Mouse (Mus musculus): ENCODE results near the gene Slc12a8.

Gene Slc12a8

GRCm38 (mm10) chr16:33582495-33582894 lies 65.4 kb downstream of the Slc12a8 start:
- no peak for DNase-seq (ENCODE audit: low spot score in 2 of 2)

DNA sequence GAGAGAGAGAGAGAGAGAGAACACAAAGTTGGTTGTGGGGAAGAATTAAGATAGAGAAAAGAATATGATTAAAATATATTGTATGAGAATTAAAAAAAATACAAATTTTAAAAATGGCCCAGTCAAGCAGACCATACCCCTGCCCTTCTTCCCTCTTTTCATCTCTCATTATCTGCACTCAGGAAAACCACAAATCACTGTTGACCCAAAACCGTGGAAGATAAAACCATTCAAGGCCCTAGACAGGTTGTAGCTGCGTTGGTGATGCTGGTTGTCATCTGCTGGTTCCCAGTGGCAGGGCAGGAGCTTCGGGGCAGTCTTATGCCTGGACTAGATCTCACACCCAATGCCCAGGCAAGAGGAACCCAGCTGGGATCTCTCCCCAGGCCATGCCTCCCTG lies 66.2 kb downstream of the Slc12a8 start:
- DNase-seq (ENCODE audit: low spot score in 2 of 2), result no peak

DNA sequence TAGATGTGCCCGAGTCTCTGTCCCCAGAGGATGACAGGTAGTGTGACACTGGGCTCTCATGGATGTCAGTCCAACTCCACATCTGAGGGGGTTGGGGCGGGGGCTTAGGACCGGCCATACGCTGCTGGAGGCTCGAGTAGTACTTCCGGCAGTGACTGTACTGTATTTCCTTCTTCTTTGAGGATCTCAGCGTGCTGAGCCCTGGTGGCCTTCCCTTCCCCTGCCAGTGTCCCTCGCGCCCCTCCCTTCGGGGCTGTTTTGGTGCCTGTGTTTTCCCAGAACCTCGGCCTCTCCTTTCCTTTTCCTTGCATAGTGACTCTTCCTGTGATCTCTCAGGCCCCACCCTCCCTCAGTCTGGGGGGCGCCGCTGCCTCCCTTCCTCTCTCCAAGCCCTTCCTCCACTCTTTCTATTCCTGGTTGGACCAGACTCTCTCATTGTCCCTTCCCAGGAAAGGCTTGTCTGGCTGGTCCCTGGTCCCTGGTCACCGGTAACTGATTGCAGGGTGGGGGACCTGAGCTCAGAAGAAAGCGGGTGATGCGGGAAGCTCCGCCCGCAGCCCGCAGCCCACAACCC lies 66.8 kb downstream of the Slc12a8 start:
- DNase-seq (ENCODE audit: low spot score in 2 of 2), result no peak

DNA sequence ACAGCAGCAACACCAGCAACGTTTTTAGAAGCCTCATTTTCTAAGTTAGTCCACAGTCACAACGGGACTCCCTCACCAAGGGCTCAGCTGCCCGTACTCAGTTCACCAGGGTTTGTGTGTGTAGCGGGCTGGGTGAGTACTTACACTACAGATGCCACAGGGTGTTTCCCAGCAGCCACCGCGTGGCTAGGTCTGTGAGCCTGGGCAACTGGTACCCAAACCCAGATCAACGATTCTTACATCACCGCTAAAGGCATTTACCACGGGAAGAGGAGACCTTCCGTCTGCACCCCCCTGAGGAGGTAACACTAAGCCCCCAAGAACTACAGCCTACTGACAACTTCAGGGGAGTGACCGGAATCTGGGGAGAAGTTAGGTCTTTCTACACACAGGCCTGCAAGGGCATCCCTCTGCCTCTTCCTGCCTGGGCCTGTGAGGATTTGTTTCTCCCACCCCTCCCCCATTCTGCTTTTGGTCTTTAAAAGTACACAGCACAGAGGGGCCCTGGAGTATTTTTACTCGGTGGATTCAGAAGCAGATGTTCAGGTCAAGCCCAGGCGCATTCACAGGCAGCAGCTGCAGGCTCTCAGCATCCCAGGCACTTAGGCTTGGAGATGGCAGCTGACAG lies 67.4 kb downstream of the Slc12a8 start:
- no peak for DNase-seq (ENCODE audit: low spot score in 2 of 2)

DNA sequence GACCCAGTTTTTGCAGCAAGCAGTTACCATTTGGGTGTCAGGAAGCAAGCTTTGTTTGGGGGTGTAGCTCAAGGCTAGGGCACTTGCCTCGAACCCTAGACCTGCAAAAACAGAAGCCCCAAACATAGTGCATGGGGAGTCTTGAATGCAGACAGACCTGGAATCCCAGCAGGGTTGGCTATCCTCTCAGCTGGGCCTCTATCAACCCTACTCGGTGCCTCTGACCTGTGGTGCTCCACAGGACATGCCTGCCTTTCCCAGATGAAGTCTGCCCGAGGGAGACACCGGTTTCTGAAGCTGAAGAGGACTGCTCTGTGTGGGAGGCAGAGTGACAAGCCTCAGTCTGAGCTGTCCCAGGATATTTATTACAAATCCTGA lies 67.9 kb downstream of the Slc12a8 start:
- DNase-seq (ENCODE audit: low spot score in 2 of 2), result no peak

DNA sequence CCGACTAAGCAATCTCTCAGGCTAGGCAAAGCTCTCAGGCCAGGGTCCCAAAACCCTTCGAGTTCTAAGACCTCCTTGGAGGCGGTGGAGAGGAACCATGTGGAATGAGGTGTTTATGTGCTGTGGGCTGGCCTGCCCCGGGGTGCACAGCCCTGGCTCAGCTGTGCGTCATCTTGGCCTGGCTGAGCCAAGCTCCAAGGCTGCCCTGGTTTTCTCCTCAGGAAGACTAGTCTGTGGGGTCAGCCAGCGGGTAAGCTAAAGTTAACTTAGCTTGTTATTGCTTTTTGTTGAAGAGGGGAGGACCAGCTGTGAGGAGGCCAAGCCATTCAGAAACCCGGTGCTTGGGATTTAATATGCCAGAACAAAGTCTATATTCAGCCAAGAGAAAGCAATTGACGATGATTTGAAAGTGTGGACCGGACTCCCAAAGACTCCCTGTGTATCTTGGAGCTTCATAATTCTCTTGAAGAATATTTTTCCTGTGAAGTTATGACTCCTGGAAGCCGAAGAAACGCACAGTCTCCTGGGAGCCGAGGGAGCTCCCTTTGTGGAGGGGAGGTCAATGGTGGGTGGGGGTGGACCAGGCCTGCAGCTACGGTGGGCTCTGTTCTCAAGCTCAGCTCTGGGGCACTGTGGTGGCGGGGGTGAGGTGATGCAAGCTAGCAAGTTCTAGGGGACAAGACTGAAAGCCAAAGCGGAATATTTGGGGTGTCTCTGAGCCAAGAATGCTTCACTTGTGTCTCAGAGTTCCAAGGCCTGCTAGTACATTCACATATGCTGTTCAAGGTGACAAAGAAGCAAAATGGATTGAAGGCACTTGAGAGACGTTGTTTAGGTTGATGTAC lies 70.4 kb downstream of the Slc12a8 start:
- DNase-seq (ENCODE audit: low spot score in 2 of 2), result peak in 1 of 2 experiments; percentile 70

- no peak for DNase-seq (ENCODE audit: low spot score in 2 of 2)
Observed at GRCm38 (mm10) chr16:33588845-33589244, 71.7 kb downstream of the Slc12a8 start.

GRCm38 (mm10) chr16:33590438-33590837 lies 73.3 kb downstream of the Slc12a8 start:
- no peak for DNase-seq (ENCODE audit: low spot score in 2 of 2)

DNA sequence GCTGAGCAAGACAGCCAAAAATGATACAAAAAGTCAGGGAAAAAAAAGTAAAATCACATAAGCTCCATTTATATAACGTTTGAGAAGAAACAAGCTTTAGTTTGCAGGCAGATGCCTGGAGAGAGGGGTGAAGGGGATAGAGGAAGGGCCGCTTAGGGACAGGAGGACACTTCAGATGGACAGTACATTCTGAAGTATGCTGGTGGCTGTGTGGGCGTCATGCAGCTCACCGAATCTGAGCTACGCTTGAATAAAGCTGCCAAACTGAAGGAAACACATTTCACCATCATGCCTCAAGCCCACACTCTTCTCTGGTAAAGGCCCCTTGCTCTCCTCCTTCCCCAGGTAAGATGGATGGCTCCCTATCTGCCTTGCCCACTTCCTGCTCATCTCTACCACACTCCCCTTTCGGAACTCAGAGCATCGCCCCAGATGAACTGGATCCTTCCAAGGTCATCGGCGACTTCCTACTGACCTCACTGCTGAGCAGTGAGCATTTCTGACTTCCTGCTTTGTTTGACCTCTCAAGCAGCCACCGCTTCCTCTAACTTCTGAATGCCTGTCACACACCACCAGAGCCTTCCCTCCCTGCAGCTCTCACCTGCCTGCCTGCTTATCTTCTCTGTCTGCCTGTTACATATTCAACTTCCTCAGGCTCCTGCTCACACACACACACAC lies 74.4 kb downstream of the Slc12a8 start:
- DNase-seq (ENCODE audit: low spot score in 2 of 2), result no peak

- DNase-seq (ENCODE audit: low spot score in 2 of 2), result no peak
Observed at GRCm38 (mm10) chr16:33592286-33592685, 75.2 kb downstream of the Slc12a8 start.

- no peak for DNase-seq (ENCODE audit: low spot score in 2 of 2)
Observed at GRCm38 (mm10) chr16:33593467-33593866, 76.3 kb downstream of the Slc12a8 start.

DNA sequence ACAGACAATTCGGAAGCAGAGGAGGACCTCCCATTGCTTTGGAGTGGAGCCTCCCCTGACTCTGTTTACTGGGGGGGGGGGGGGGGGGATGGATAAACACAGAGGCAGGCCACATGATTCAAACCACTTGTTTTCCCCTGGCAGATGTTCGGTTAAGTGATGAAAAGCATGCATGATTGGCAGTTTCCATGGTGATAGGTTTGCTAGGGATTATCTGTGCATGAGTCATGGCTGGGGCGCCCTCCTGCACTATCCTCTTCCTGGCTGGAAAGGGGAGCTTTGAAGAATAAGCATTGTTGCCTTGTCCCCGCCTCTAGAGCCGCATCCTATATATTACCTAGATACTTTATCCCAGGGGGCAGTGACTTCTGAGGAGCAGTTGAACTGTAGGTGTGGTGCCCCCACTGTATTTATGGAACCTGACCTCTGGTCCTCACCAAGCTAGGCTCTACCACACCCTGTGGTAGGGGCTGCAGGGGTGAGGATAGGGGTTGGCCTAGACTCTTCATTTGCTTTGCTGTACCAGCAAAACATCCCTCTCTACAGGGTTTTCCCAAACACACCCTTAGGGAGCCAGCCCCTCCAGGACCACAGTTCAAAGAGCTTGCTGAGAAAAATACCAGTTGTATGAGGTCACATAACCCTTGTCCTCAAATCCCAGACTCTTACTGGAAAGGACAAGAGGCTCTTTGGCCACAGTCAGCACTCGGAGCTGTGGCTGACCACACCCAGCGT lies 77.1 kb downstream of the Slc12a8 start:
- DNase-seq (ENCODE audit: low spot score in 2 of 2), result no peak

DNA sequence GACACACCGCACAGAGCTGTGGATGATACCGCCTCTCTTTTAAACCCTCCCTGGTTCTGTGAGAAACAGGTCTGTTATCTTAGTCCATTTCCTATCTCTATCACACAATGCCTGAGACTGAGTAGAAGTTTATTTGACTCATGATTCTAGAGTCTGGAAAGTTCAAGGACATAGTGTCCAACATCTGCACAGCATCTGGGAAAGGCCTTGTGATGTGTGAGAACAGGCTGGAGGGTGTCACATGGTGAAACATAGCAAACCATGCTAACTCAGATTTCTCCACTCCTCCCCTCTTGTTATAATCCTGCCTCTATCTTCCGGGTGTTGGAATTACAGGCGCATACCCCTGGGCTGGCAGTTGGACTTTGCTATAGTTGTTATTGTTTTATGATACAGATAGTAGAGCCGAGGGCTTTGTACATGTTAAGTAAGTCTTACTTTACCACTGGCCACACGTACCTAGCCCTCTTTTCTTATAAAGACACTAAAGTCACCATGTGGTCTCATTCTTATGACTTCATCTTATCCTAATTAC lies 78.2 kb downstream of the Slc12a8 start:
- no peak for DNase-seq (ENCODE audit: low spot score in 2 of 2)

GRCm38 (mm10) chr16:33596213-33596612 lies 79.1 kb downstream of the Slc12a8 start:
- DNase-seq (ENCODE audit: low spot score in 2 of 2), result no peak

GRCm38 (mm10) chr16:33600216-33600615 lies 83.1 kb downstream of the Slc12a8 start:
- DNase-seq (ENCODE audit: low spot score in 2 of 2), result no peak

- DNase-seq (ENCODE audit: low spot score in 2 of 2), result no peak
Observed at GRCm38 (mm10) chr16:33601299-33601698, 84.2 kb downstream of the Slc12a8 start.

GRCm38 (mm10) chr16:33605647-33606596 lies 88.8 kb downstream of the Slc12a8 start:
- DNase-seq (ENCODE audit: low spot score in 2 of 2), result no peak

- DNase-seq (ENCODE audit: low spot score in 2 of 2), result no peak
Observed at GRCm38 (mm10) chr16:33606691-33607532, 89.8 kb downstream of the Slc12a8 start.

- DNase-seq (ENCODE audit: low spot score in 2 of 2), result no peak
Observed at GRCm38 (mm10) chr16:33609554-33609953, 92.4 kb downstream of the Slc12a8 start.
